Mouse (Mus musculus) cerebellum, adult 9-11 months (tissue): ENCODE data around the gene Srd5a1.
A peak's percentile ranks its signal among the peaks of the same experiment; 100 is the strongest.
"Not testable (repeated sequence)": the region's sequence is repeated elsewhere in the genome, so short reads cannot be mapped to it uniquely, and the experiment has no call there.

Experiments used
- DNase-seq: peaks from one replicate; pipeline ENCODE4 v3.0.0; 2022

The Srd5a1 gene

DNA sequence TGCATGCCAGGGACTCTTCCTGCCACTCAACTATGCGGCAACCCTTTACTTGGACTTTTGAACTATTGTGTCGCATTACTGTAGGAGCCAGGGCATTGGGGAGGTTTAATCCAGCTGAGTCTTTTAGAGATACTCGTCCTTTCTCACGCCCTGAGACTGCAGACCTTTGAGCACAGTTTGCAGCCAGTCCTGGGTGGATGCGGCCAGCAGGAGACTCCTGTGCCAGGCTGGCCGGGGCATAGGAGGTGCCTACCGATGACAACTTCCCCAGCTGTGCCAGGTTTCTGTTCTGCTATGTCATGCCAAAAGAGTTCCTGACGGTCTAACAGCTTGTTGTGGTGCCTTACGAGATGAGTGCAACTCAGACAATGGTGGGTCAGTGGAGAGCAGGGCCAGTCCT is 42.0 kb downstream of the Srd5a1 start:
- DNase-seq: no peak

DNA sequence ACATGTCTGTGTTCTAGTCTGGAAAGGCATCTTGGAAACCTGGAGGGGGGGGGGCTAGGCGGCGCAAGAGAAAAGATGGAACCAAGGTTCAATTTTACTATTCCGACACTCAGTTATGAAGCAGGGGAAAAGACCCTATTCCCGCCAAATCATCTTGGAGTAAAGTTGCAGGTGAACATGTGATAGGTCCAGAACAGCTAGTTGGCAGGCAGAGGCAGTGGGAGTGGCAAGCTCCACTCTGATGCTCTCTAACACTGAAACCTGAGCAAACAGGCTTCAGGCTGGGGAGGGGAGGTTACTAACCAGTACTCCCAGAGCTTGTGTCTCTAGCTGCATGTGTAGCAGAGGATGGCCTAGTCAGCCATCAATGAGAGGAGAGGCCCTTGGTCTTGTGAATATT is 45.8 kb downstream of the Srd5a1 start:
- DNase-seq: not testable (repeated sequence)

DNA sequence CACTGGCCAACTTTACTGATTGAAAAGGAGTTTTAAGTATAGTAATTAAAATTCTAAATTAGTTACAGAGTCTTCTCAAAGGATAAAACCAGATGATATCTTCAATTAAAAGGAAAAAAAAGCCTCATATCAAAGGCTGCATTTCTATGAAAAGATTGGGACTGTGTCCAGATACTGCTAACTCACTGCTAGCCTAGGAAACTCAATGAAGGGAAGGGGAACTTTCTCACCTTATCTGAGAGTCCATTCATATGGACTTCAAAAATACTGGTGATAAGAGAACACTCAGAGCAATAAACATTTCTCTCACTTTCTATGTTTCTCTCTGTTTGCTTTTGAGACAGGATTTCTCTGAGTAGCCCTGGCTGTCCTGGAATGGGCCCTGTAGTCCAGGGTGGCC is 46.7 kb downstream of the Srd5a1 start:
- no peak for DNase-seq

DNA sequence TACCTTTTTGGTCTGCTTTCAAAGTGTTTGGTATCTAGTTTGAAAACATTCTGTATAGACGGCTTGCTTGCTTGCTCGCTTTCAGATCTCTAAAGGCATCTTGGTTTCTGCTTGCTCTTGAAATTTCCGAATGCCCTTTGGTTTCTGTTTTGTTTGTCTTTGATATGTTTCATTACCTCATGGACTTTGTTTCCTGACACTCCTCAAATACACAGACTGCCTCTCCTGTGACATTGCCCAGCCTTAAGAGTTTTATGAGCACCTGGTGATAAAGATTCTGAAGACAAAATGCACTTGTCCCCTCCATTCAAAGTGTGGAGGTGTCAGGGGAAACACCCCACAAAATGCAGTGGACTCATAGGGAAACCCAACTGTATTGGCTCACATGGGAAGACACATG is 47.3 kb downstream of the Srd5a1 start:
- DNase-seq: no peak

DNA sequence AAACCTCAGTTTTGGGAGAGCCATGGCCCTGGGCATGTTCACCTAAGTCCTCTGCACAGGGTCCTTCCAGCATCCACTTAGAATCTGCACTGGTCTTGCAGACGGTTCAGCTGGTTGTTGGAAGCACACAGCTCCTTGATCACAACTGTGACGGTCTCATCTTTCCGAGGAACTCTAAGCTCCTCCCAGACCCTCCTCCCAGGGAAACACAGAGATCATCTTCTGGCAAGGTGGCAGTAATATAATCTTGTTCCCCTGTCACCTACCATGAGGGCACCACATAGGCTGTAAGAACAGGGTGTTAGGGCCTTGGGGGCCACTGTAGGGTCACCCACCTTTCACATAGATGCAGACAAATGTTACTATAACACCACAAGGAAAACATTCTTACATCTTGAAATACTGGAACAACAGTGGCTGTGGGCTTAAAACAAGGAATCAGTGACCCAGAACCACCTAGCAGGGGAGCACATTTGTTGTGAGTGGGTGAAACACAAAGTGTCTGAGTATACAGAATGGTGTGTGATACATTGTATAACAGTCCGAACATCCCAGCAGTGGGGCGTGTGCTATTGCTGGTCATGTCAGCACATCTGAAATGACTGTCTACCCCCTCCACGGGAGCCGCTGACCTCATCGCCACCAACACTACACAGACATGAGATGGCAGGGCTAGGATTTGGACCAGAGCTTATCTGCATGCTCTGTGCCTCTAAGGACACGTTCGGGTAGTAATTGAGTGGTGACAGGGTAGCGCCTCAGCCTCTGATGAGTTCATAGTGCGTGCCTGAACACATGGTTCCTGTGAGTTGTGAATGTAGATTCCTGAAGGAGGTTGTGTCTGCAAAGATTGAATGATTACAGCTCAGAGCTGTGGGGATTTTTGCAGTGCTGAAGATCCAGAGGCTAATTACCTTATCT is 48.3 kb downstream of the Srd5a1 start:
- DNase-seq: no peak

DNA sequence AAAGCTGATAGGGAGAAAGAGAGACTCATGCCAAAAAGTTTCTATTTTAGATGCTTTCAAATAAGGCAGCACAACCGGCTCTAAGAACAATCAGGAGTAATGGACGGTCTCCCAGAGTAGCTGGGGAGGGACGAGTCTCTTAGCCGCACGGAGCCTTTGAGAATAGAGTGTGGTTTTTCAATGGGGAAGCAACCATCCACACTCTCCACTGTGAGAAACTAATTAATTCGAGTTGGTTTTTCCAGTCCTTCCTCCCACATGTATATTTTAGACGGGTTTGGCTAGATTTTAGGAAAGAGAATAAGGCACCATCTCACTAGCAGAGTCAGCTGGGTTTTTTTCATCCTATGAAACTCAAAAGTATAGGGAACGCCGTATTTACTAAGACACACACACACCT is 49.2 kb downstream of the Srd5a1 start:
- DNase-seq: no peak

DNA sequence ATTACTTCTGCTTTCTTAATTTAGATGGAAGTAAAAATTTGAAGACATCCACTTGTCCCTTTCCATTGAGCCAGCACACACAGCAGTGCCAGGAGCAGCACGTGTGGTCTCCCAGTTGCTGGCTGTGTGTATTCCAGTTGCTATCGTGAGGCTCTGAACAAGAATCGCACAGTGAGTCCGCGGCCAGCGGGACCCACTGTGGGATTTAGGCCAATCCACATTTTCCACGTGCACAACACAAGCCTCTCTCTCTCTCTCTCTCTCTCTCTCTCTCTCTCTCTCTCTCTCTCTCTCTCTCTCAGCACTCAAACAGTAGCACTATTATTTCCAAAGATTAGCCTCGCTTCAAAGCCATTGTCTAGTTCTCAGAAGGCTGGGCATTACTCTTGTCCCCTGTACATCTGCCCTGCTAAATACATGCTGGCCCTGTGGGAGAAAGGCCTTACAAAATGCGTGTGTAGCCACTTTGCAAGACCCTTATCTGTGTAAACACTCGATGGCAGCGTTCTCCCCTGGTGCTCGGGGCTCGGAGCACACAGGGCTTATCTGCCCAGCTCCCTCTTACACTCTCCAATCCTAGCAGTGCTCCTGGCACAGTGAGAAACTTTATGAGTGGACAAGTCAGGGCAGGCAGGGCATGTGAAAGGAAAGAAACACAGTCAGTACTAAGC is 51.8 kb downstream of the Srd5a1 start:
- no peak for DNase-seq

DNA sequence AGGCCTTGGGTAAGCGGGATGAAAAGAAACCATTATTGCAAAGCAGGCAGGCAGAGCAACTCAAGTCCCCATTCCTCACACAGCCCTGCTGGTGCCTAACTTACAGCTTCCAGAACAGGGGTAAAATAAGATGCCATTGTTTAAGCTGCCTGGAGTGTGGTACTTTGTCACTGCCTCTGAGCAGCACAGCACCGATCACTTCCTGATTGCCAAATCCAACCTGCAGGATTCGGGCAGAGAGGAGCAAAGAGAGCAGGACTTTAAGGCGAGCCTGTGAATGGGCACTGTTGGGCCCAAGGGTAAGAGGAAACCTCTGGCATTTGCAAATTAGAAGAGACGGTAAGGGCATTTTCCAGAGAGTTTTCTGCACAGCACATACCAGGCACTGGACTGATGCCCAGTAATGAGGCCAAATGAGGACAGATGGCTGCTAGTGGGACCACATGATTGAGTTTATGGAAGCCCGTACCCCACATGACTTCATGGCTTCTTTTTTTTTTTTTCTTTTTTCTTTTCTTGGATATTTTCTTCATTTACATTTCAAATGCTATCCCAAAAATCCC is 53.1 kb downstream of the Srd5a1 start:
- DNase-seq: peak; percentile 75

DNA sequence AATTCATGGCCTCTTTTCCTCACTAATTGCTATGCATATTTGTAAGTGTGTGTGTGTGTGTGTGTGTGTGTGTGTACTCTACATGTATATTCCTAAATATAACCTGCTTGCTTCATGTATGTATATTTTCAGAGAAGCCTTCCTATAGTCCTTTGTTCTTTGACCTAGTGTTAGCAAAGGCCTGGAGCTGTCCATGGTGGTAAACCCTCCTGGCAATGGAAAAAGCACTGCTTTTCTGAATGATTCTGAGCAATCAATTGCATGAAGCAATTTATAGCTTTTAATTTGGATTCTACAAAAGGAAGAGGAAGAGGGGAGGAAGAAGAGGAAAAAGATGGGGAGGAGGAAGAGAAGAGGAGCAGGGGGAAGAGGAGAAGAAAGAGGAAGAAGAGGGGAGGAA is 54.5 kb downstream of the Srd5a1 start:
- DNase-seq: no peak

DNA sequence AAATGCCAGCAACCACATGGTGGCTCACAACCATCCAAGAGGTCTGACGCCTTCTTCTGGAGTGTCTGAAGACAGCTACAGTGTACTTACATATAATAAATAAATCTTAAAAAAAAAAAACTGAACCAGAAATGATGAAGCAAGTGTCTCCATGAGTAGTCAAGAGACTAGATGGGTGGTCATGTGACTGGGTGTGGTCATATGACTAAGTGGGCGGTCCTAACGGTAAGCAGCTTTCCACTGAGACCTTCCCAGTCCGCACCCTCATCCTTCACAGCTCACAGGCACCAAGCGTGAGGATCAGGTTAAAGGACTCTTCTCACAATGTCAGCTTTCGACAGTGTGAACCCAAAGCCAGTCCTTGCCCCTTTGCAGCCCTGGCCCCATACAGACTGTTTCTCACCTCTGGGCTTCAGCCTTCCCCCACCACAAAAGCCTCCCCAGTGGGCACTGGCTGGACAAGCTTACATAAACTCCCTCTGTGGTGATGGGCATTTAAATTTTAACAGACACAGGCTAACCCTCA is 55.2 kb downstream of the Srd5a1 start:
- no peak for DNase-seq

DNA sequence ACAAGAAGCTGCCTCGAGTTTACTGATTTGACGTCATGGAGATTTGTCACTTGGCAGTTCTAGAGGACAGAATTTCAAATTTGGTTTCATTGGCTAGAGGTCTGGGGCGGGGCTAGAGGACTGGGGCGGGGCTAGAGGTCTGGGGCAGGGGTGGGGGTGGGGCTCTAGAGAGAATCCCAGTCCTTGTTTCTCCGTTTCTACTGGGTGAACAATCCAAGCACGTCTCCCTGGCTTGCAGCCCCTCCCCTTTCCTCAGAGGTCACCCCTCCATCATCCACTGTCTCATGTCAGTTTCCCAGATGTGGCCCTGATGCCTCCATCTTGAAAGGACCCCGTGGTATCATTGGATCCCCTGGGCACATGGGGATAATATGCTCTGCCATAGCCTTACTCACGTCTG is 56.2 kb downstream of the Srd5a1 start:
- no peak for DNase-seq

DNA sequence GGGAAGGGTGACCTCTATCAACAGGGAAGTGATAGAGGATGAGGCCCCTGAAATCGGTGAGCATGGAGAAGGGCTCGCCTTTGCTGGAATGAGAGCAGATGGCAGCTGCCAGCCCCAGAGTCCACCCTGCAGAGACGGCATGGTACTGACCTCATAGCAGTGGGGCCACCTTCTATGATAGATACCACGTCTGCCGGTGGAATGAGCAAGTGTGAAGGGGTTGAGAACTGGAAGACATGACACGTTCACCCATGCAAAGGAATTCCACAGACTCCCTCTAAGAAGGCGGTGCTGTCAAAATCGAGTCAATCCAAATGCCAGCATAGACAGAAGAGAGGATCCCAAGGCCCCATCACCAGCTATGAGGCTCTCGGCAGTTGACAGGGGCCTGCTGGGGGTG is 57.0 kb downstream of the Srd5a1 start:
- DNase-seq: no peak

DNA sequence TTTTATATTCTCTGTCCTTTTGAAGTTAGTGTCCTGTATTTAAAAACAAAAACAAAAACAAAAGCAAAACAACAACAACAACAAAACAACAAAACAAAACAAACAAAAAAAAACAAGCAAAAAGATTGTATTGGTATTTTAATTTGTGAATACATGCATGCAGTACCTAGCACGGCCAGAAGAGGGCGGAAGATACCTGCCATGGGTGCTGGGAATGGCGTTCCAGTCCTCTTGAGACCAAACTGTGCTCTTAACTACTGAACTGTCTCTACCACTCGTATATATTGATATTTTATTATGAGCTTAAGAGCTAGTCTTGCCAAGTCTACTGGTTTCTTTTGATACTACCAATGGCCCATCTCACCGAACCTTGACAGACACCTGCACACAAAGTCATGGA is 58.2 kb downstream of the Srd5a1 start:
- no peak for DNase-seq

DNA sequence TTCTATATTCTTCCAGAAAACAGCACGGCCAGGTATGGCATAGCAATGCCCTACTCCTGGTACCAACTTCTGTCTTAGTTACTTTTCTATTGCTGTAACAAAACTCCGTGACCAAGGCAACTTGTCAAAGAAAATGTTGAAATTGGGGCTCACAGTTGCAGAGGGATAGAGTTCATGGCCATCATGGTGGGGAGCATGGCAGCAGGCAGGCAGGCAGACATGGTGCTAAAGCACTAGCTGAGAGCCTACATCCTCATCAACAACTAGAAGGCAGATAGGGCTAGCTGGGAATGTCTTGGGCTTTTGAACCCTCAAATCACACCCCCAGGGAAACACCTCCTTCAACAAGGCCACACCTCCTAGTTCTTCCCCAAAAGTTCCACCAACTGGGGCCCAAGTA is 60.4 kb downstream of the Srd5a1 start:
- no peak for DNase-seq

DNA sequence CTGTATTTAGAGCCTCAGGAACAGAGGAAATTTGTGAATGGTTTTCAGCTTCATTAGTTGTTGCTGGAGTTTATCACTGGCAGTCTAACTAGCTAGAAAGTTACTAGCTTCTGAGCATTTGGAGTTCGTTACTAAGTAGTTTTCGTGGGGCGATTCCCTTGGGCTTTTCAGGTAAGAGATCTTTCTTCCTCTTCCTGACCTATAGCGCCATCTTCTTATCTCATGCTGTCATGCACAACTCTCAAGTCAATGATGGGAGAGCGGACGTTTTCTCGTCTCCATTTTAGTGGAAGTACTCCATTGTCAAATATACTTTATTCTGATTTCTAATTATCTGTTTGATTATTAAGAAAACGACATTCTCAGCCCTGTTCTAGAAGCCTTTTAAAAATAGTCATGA is 61.3 kb downstream of the Srd5a1 start:
- no peak for DNase-seq

DNA sequence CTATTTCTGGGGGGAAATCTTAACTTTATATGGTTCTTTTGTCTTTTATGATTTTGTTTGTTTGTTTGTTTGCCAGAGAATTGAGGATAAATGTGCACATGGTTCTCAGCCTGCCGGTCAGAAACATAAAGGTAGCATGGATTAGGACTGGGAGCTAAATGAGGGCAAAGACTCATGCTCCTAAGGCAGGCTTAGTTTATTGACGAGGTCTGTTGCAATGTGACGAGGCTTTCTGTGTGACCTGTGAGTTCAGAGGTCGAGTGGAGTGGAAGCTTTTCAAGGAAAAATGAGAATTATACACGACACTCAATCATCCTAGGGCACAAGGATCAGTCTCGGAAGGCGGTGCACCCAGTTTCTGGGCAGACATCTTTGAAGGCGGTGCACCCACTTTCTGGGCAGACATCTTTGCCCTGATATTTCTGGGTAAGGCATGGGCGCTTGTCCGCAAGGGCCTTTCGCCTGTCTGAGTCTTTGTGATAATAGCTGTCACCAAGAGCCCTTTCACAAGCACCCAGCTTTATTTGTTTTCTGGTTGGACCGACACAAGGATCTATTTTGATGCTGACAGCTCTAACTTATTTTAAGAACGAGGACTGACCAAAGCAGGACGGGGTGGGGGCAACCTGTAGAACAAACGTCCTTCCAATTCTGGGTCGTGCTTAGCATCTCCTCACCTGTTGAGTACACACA is 63.6 kb downstream of the Srd5a1 start:
- no peak for DNase-seq

DNA sequence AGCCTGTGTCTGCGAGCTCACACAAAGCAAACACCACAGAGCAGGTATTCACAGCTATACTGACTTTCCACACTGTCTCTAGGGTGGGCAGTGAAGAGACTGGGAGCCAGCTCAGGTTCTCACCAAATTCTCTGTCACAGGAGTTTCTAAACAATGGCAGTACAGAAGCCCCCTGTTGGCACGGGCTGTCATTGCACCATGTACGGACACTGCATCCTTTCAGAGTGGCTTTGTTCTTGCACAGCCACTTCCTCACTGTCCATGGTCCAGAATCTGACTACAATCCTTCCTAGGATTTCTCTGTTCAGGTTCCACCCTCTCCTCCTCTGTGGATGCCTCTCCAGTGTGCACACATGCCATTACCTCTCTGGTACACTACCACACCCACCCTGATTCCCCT is 66.2 kb downstream of the Srd5a1 start:
- peak; percentile 6 for DNase-seq

DNA sequence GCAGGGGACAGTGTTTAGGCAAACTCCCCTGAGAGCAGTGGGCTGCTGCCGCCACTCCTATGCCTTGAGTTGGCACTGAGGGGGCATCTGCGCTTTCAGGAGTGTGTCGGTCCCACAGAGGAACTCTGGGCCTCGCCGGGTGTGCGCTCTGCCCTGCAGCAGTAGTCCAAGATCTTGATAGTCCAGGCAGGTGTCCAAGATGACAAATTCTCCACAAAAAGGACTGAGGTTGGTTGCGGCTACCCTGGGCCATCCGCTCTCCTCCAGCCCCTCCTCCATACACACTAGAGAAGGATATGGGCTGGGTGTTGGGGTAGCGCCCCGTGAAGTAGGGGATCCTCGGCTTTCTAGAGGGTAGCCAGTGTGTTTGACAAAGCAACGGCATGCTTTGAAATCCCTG is 67.6 kb downstream of the Srd5a1 start:
- DNase-seq: peak; percentile 20

DNA sequence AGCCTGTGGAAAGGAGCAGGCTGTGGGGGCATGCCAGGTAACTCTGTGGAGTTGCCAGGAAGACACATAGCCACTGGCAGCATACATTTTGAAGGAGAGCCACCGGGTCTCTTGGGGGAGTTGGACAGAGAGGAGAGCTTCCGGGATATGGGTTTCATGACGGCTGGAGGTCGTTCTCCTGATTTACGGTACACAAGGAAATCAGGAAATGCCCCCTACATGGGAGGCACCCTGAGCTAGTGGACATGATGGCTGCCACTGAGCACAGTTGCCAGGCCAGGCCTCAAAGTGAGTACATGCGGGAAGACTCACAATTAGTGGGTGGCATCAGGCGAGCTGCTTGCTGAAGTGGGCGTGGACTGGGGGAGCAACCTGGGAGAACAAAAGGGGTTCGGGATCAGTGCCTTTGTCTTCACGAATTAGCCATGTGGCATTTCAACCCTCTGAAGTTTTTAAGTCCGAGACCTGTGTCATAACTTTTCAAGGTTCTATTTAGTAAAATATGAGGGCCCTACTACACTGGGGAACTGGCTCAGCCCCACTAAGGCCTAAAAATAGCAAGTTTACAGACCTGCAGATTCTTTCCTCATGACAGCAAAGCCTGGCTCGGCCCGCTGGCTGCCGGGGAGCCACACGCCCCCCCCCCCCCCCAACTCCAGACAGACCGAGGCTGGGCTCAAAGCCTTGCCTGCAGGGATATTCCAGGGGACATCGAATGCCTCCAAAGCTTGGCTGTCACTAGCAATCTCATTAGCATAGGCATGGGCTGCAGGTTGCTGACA is 68.5 kb downstream of the Srd5a1 start:
- peak; percentile 19 for DNase-seq

DNA sequence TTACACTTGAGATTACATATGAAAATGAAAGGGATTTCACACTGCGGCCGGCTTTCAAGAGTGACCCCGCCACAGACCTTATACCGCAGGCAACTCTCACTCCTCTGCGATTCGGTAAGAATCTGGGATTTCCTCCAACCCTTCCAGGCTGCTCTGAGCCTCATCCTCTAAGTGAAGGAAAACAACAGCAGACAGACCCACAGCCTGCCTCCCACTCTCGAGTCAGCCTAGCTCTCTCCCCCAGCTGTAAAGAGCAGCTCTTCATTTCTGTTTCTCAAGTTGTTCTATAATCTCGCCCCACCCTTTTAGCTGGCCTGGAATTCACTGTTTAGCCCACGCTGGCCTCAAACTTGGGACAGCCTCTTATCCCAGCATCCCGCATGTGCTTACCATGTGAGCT is 69.5 kb downstream of the Srd5a1 start:
- DNase-seq: peak; percentile 6

DNA sequence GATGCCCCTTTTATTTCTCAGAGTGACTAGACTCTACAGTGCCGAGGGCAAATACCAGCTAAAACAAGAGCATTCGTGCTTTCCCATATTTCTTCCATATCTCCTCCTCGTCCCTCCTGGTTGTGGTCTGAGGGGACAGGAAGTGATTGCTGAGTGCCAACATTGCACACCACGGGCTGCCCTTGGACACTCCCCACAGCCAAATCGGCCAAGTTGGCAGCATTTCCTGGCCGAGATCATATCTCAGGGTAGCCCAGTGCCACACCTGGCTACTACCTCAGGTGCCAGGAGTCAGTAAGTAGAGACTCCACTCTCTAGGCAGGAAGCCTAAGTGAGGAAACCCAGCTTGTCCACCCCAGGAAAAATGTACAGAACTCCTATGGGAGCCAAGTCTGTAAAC is 70.0 kb downstream of the Srd5a1 start:
- DNase-seq: peak; percentile 65

DNA sequence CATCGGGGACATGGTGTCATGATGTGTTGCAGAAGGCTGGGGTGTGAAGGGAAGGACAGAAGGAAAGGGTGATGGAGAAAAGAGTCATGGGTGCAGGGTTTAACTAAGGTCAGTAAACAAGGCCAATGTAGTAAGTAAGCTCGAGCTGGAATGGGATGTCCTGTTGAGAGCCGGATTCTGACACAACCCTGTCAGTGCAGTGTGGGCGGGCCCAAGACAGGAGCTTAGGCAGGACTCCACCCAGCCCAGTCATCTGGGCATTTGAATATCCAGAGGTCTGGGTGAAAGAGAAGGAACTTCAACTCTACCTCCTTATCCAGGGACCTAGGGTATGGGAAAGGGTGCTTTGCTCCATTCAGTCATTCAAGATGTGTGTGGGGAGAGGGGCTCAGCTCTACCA is 72.9 kb downstream of the Srd5a1 start:
- peak; percentile 26 for DNase-seq
